Mouse (Mus musculus): ENCODE data around the gene Ercc6.
A peak's percentile ranks its signal among the peaks of the same experiment; 100 is the strongest.

DNA sequence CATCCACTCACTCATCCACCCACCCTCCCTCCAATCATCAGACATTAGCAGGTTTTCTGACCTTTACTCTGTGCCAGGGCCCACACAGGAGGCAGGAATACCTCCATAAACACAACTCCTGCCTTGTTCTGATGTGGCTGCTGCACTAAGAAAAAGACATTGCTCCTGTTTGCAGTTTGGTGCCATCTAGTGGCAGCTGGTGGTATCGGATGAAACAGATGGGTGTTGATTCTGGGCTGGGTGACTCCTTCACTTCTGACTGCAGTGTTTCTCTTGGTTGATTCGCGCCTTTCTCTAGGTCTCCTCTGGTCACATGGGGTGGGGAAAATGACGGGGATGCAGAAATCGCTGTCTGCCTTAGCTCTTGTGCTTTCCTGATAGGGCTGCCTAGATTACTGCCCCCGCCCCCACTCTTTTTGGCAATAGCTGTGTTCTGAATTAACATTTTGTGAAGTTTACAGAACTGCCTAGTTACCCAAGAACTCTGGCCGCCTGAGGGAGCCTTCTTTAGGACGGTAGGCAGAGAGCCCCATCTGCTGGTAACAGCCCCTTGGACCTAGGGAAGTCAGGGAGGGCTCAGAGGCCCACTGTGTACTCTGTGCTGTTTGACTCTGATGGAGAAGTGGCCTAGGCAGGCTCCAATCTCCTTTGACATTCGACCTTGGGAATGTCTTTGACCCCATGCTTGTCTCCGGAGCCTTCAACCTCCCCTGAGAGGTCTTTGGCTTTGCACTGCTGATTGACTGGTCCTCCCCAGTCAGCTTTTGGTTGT lies 73.9 kb downstream of the Ercc6 start:
- TF ChIP-seq CTCF (conservative IDR thresholded peaks at IDR 0.05; ENCODE audit: low read length) (peak; percentile 88), POU5F1 (IDR thresholded peaks at IDR 0.05; ENCODE audit: borderline replicate concordance, low read length) (no peak)

All from E14TG2a.4 (cell line).